Mouse (Mus musculus) cerebellum, adult 2 months (tissue): ENCODE measurements at regions not wholly inside any gene's neighbourhood (a gene's known extent, or its start where the extent isn't known, plus 50 kb on each side); places are given as distances from the start of the nearest gene placed in this dataset.

Experiments used
- CTCF ChIP-seq: fragments of 200-500 bp; IDR thresholded peaks from 2 replicates; pipeline ENCODE4 v1.5.1; 2011; ENCODE audit warnings: low read depth, mild to moderate bottlenecking, control low read depth, low read length, moderate library complexity, borderline replicate concordance; ENCODE audit not compliant: insufficient read depth
- POLR2A ChIP-seq: fragments of 200-500 bp; IDR thresholded peaks from 2 replicates; pipeline ENCODE4 v1.6.1; 2011; ENCODE audit warnings: low read length, control low read depth, borderline replicate concordance; ENCODE audit not compliant: insufficient read depth

- no peak for TF ChIP-seq POLR2A
- TF ChIP-seq CTCF, result no peak
Measured at GRCm38 (mm10) chr7:67443001-67443555, 70.4 kb upstream of the Mef2a start.
